Mouse (Mus musculus): Measurements from ENCODE around the gene Icam1.
"Not testable (repeated sequence)": the region's sequence is repeated elsewhere in the genome, so short reads cannot be mapped to it uniquely, and the experiment has no call there.

The Icam1 gene

DNA sequence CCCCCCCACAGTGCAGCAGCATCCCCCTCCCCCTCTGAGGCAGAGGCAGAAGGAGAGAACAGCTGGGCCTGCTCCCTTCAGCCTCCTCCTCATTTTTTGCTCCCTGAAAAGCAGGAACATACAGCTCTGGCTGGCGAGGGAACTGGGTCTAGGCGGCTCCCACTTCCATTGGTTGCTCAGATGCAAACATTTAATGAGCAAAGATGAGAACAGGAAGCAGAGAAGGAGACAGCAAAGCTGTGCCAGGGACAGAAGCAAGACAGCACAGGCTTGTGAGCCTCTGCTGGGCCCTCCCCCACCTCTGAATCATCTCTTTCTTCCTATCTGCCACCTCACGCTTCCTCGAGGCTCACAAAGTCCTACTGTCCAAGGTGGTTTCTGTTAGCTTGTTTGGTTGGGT lies 25.5 kb downstream of the Icam1 start:
- in situ Hi-C loops (cut with MboI, MseI), result no loop called here

GRCm38 (mm10) chr9:21043563-21043962 lies 27.8 kb downstream of the Icam1 start:
- in situ Hi-C loops (cut with MboI, MseI), result no loop called here

DNA sequence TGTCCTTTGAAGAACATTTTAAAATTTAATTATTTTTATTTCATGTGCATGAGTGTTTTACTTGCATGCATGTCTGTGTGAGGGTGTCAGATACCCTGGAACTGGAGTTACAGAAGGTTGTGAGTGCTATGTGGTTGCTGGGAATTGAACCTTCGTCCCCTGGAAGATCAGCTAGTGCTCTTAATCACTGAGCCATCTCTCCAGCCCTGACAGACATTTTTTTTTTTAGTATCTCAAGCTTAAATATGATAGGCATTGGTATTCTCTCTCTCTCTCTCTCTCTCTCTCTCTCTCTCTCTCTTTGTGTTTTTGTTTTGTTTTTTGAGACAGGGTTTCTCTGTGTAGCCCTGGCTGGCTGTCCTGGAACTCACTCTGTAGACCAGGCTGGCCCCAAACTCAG lies 29.0 kb downstream of the Icam1 start:
- in situ Hi-C loops (cut with MboI, MseI), result not testable (repeated sequence)

- in situ Hi-C loops (cut with MboI, MseI), result no loop called here
Measured at GRCm38 (mm10) chr9:21045235-21045634, 29.4 kb downstream of the Icam1 start.

DNA sequence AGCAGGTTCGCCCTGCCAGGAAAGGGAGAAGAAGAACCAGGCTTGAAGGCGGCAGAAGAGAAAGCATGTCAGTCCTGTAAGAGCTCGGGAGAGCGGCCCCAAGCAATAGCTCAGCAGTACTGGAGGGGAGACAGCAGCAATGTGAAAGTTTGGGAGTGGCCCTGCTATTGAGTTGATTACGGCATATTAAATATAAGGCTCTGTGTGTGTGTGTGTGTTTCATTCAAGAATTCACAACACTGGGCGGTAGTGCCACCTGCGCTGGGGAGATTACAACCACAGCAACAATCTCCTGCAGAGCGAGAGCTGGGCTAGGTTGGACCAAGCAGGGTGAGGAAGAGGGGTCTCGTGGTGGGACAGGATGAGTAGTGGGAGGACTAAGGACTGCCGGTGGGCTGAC lies 35.8 kb downstream of the Icam1 start:
- in situ Hi-C loops (cut with MboI, MseI), result no loop called here

- in situ Hi-C loops (cut with MboI, MseI), result no loop called here
Measured at GRCm38 (mm10) chr9:21062928-21063327, 47.1 kb downstream of the Icam1 start.

- in situ Hi-C loops (cut with MboI, MseI), result no loop called here
Measured at GRCm38 (mm10) chr9:21067006-21067684, 51.4 kb downstream of the Icam1 start, which contains the start of gene Zglp1. Gene Zglp1, minus strand, starts transcription at chr9:21067093.

DNA sequence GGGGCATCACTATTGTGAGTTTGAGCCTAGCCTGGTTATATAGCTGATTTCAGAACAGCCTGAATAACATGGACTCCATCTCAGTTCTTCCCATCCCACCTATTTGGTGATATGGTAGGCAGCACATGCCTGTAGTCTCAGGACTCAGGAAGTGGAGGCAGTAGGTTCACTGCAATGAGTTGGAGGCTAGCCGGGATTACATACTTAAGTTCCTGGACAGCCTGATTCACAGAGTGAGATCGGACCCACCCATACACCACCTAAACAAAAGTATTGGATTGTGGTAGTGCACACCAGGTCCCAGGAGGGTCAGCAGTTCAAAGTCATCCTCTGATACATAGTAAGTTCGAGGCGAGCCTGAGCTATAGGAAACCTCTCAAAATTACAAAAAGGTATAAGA lies 56.9 kb downstream of the Icam1 start:
- in situ Hi-C loops (cut with MboI, MseI), result no loop called here

DNA sequence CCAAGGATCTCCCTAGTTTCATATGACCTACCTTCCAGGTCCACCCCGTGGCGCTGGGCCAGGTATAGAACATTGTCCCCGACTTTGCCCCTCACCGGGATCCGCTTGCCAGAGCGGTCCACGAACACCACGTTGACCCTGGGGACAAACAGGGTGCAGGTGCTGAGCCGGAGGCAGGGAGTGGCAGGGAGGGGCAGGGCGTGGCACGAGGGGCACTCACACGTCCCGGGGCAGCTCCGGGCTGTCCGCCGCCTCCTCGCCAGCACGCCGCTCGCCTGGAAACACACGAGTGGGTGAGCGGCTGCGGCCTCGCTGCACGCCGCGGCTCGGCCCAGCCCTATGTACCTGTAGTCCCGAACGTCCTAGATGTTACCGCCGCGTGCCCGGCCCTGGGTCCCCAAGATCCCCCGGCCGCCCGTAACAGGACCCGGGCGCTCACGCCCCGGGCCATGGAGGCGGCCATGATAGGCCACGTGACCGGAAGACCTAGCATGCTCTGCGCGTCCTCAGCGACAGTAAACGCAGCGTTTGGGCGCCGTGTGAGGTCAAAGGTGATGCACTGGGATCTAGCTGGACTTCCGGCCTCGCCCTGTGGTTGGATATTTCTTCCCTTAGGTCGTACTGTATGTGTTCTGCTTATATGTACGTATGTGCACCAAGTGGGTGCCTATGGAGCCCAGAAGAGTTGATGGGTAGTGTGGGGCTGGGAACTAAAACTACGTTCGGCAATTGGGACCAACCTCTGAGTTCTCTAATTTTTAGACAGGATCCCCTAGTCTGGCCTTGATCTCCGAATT lies 57.5 kb downstream of the Icam1 start, which contains the start of the genes Gm49373 and Fdx1l:
Gene Gm49373, minus strand, starts transcription at position 53 of the 797 bp plus-strand sequence.
Gene Fdx1l, minus strand, starts transcription at position 571 of the 797 bp plus-strand sequence.
- in situ Hi-C loops (cut with MboI, MseI), result no loop called here

GRCm38 (mm10) chr9:21074173-21074572 lies 58.4 kb downstream of the Icam1 start:
- in situ Hi-C loops (cut with MboI, MseI), result no loop called here

GRCm38 (mm10) chr9:21075625-21076024 lies 59.8 kb downstream of the Icam1 start:
- in situ Hi-C loops (cut with MboI, MseI), result no loop called here
